Mouse (Mus musculus) C2C12 (cell line): Measurements from ENCODE around the gene Myo1f.

Source experiments
- CEBPB ChIP-seq: IDR thresholded peaks from one replicate; pipeline ENCODE4 v1.6.1; 2011; ENCODE audit warnings: low read depth, mild to moderate bottlenecking, control low read depth, moderate library complexity
- CTCF ChIP-seq: IDR thresholded peaks from one replicate; pipeline ENCODE4 v1.5.1; 2011; ENCODE audit not compliant: control insufficient read depth, insufficient read depth, insufficient read length
- MAX ChIP-seq: IDR thresholded peaks from one replicate; pipeline ENCODE4 v1.6.1; 2011; ENCODE audit warnings: mild to moderate bottlenecking, control low read depth
- USF1 ChIP-seq: IDR thresholded peaks from one replicate; pipeline ENCODE4 v1.6.1; 2011; ENCODE audit warnings: low read depth, mild to moderate bottlenecking, control low read depth, moderate library complexity

DNA sequence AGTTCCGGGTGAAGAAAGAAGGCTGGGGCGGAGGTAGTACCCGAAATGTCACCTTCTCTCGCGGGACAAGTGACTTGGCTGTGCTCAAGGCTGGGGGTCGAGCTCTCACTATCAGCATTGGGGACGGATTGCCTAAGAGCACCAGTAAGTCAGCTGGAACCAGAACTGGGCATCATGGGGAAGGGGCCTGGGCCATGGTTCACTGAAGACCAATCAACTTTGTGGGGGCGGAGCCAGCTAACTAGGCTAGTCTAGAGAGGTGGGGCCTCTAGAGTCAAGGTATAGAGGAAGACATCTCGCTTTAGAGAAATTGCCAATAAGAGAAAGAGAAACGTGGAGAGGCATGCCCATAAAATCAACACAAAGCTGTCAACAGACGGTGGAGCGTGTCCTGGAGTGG is 46.4 kb downstream of the Myo1f start:
- TF ChIP-seq CTCF (no peak), USF1 (no peak), CEBPB (no peak), MAX (no peak)
